Mouse (Mus musculus) lung, embryonic 14.5 days (tissue): ENCODE measurements around the gene H2afy. TPM values are rescaled to one million over a fixed set of nuclear protein-coding genes. Genes with fewer than 3 reads are reported as not detected.

Source experiments
- ATAC-seq: fragments of 200-750 bp; cut with Nextera tagmentation; 2 replicates; pipeline ENCODE4 v1.8.0; 2017; ENCODE audit warnings: mild to moderate bottlenecking, moderate TSS enrichment, moderate library complexity; ENCODE audit not compliant: insufficient read depth
- DNase-seq: peaks from one replicate; pipeline ENCODE4 v3.0.0-alpha.2; 2015
- H3K27ac ChIP-seq: fragments of 300-500 bp; sonication (generic); 2 replicates; pipeline ENCODE4 v1.5.1; 2014; ENCODE audit warnings: low read depth, mild to moderate bottlenecking, moderate library complexity
- H3K27me3 ChIP-seq: fragments of 300-500 bp; sonication (generic); 2 replicates; pipeline ENCODE4 v1.6.1; 2014; ENCODE audit warnings: low read length, control low read depth; ENCODE audit not compliant: insufficient read depth
- H3K36me3 ChIP-seq: fragments of 300-500 bp; sonication (generic); 2 replicates; pipeline ENCODE4 v1.6.1; 2014; ENCODE audit warnings: control low read depth; ENCODE audit not compliant: insufficient read depth
- H3K4me1 ChIP-seq: fragments of 300-500 bp; sonication (generic); 2 replicates; pipeline ENCODE4 v1.6.1; 2014; ENCODE audit warnings: antibody characterized with exemption, control low read depth; ENCODE audit not compliant: insufficient read depth
- H3K4me2 ChIP-seq: fragments of 300-500 bp; sonication (generic); 2 replicates; pipeline ENCODE4 v1.6.1; 2014; ENCODE audit warnings: mild to moderate bottlenecking
- H3K4me3 ChIP-seq: fragments of 300-500 bp; sonication (generic); 2 replicates; pipeline ENCODE4 v1.5.1; 2014; ENCODE audit warnings: low read depth, low read length
- H3K9ac ChIP-seq: fragments of 300-500 bp; sonication (generic); 2 replicates; pipeline ENCODE4 v1.6.1; 2014
- H3K9me3 ChIP-seq: fragments of 300-500 bp; sonication (generic); 2 replicates; pipeline ENCODE4 v1.6.1; 2016; ENCODE audit warnings: low read depth, low read length, control low read depth
- CTCF ChIP-seq: IDR thresholded peaks from 2 replicates; pipeline ENCODE4 v1.5.1; 2016; ENCODE audit warnings: antibody characterized with exemption, low read depth
- WGBS: fragments of 180-500 bp; shearing (Covaris S2); extraction: QIAGEN DNeasy Blood & Tissue Kit; methylation state at CpG from one replicate; pipeline ENCODE4 v1.1.7; 2014; 5-methylcytosine and 5-hydroxymethylcytosine counted together
- polyA plus RNA-seq: library from polyadenylated mRNA; unstranded; fragments of >200 nt; fragmentation: Nextera tagmentation; extraction: Ambion mirVana; gene quantifications from 2 replicates; pipeline ENCODE4 v1.2.1, GENCODE M21; 2014

H2afy gene
- polyA plus RNA-seq, 1 experiment from 2014 or later: 377 TPM

DNA sequence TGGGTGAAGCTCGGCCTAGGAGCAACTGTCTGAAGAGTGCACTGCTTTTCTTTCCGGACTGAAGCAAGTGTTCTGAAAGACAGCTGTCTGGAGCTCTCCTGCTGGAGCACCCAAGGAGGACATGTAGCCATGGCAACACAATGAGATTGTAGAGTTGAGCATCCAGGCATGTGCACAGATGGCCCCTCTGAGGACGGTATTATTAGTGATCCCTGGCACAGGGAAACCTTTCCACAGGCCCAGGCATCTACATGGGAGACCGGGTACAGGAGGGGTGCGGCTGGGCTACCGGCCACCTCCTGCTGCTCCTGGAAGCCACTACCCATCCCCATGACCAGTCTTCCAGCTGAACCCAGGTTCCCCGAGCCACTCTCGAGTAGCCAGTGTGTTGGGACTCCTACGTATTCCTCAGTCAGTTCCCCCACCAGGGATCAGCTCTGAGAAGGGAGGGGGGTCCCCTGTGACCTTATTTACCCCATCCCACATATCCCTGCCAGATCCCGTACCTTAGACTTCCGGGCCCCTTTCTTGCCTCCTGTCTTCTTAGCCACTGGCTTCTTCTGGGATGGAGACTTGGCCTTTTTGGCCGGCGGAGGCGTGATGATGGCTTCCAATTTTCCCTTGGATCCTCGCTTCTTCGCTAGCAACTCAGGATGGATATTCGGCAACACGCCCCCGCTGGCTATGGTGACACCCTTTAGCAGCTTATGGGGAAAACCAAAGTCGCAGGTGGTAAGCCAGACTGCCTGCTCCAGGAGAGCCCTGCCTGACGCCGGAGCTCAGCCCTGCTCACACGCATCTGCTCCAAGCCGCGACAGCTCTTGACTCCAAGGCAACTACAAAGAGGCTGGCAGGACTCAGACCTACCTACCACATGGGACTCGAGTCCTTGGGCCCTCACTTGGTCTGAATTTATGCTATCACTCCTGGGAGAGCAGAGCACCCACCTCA, 32.1 kb downstream of the H2afy start:
- peaks cover 48% of the 10 kb centered on the region for H3K36me3 ChIP-seq
- no peak overlapping the region for H3K27ac ChIP-seq
- no peaks in the 10 kb centered on the region for H3K27me3 ChIP-seq
- no peaks in the 10 kb centered on the region for H3K9me3 ChIP-seq
- no peak for ATAC-seq
- 91% methylated on average over 26 of the region's 26 CpGs for whole genome bisulfite sequencing
- no peak overlapping the region for H3K4me2 ChIP-seq
- no peak for DNase-seq
- H3K4me3 ChIP-seq: no peak overlapping the region
- no peak for TF ChIP-seq CTCF
- H3K4me1 ChIP-seq: no peaks in the 10 kb centered on the region
- H3K9ac ChIP-seq: no peak overlapping the region

DNA sequence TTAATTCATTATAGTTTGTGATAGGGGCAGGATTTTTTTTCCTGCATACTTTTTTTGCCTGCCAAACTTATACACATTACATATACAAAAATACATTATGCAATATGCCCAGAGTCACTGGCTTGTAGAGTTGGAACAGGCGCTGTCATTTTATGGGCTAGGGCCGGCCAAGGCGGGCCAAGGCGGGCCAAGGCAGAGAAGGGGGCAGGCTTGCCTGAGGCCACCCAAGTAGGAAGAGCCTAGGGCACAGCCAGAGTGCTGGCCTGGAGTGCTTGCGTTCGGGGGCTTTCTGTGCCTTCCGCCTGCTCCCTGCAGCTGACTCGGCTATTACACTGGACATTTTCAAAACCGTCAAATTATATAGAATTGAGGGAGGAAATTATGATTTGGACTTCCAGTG, 34.0 kb downstream of the H2afy start:
- H3K4me1 ChIP-seq: no peaks in the 10 kb centered on the region
- no peak overlapping the region for H3K9ac ChIP-seq
- TF ChIP-seq CTCF: no peak
- 59% methylated on average over 9 of the region's 9 CpGs for WGBS
- H3K27me3 ChIP-seq: no peaks in the 10 kb centered on the region
- peak overlapping the region; percentile 6 for H3K27ac ChIP-seq
- ATAC-seq (peak; percentile 95), DNase-seq (peak; percentile 84)
- H3K4me3 ChIP-seq: no peak overlapping the region
- no peaks in the 10 kb centered on the region for H3K9me3 ChIP-seq
- no peak overlapping the region for H3K4me2 ChIP-seq
- peaks cover 58% of the 10 kb centered on the region for H3K36me3 ChIP-seq

DNA sequence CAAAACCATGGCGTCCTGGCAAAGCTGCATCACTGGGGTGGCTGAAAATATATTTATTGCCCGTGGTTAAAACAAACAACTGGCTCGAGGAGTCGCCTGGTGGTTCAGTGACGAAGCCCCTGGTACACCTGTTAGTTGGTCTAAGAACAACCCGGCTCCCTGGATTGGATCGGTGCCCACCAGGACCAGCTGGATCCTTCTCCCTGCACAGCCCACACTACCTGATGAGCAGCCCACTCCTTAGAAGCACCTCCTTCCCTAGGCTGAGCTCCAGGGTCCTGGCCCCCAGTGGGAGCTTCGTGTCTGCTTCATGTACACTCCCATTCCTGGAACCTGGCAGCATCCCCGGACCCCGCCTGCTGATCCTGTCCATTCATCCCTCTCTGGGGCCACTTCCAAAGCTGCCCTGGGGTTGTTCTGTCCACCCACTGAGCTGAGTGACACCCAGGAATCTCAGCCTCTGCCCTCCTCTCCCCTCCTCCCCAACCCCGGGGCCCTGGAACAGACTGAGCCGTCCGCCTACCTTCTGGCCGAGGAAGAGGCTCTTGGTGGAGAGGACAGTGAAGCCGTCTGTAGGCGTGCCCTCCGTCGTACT, 40.5 kb downstream of the H2afy start:
- no peaks in the 10 kb centered on the region for H3K27me3 ChIP-seq
- H3K9ac ChIP-seq: no peak overlapping the region
- H3K4me1 ChIP-seq: no peaks in the 10 kb centered on the region
- no peak overlapping the region for H3K4me2 ChIP-seq
- WGBS: 84% methylated on average over 18 of the region's 18 CpGs
- TF ChIP-seq CTCF: no peak
- peaks cover 67% of the 10 kb centered on the region for H3K36me3 ChIP-seq
- no peak for DNase-seq
- no peaks in the 10 kb centered on the region for H3K9me3 ChIP-seq
- H3K27ac ChIP-seq: no peak overlapping the region
- ATAC-seq: no peak
- H3K4me3 ChIP-seq: no peak overlapping the region

DNA sequence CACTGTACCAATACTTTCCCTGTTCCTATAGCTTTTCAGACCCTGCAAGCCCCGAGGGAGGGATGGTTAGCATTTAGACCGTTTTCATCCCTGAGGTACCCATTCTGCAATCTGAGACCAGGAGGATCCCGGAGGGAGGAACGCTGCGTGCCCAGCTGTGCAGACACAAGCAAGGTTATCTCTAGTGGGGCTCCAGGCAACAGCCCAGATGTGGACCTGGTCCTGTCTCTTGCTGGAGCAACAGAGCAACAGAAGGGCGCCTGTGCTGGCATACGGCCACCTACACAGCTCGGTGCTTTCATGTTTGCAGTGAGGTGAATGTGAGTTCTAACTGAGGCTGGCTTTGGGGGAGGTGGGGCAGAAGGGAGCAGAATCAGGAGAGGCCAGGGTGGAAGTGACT, 41.6 kb downstream of the H2afy start:
- WGBS: 69% methylated on average over 8 of the region's 8 CpGs
- Histone ChIP-seq H3K4me2 (no peak overlapping the region), H3K4me3 (no peak overlapping the region), H3K9me3 (no peaks in the 10 kb centered on the region), H3K4me1 (no peaks in the 10 kb centered on the region), H3K9ac (no peak overlapping the region), H3K27me3 (no peaks in the 10 kb centered on the region), H3K27ac (no peak overlapping the region), H3K36me3 (peaks cover 67% of the 10 kb centered on the region)
- ATAC-seq (no peak), DNase-seq (no peak)
- TF ChIP-seq CTCF: no peak

DNA sequence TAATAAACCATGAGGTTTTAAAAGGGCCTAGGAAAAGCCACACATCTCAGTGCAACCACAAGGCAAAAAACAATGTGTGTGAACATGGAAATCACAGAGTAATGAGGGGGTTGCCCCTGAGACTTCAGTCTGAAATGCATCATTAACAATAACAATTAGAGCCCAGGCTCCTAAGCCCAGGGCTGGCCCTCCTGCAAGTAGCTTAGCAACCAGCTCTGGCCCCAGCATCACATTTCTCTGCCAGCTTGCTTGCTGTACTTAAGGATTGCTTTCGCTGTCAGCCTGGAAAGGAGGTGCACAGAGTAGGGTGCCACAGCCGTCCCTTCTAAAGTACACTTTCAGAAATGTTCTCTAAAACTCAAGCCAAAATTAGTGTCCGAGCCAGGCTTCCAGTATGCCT, 42.5 kb downstream of the H2afy start:
- 87% methylated on average over 3 of the region's 3 CpGs for WGBS
- Histone ChIP-seq H3K4me2 (no peak overlapping the region), H3K27ac (no peak overlapping the region), H3K4me3 (no peak overlapping the region), H3K27me3 (no peaks in the 10 kb centered on the region), H3K9ac (no peak overlapping the region), H3K9me3 (no peaks in the 10 kb centered on the region), H3K4me1 (no peaks in the 10 kb centered on the region), H3K36me3 (peaks cover 74% of the 10 kb centered on the region)
- no peak for ATAC-seq
- no peak for DNase-seq
- TF ChIP-seq CTCF: no peak

DNA sequence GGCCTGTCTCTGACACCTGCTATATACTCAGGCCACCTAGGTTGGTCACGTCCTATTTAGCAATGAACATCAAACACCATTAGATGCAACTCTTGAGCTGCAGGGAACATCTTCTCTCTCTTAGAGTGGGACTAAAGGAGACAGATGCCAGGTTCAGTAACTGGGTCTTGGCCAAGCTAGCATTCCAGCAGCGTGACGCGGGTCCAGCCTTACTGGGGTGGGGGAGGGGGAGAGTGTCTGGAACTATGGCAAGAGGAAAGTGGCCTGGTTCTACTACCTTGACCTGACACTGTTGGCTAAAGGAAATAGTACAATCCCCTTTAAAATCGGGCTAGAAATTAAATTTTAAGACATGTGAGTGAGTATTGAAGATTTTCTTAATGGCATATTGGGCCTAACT, 43.6 kb downstream of the H2afy start:
- H3K36me3 ChIP-seq: peaks cover 75% of the 10 kb centered on the region
- no peak overlapping the region for H3K9ac ChIP-seq
- no peaks in the 10 kb centered on the region for H3K4me1 ChIP-seq
- 64% methylated on average over 5 of the region's 5 CpGs for WGBS
- H3K27me3 ChIP-seq: no peaks in the 10 kb centered on the region
- no peak for ATAC-seq
- H3K4me2 ChIP-seq: no peak overlapping the region
- peak; percentile 42 for DNase-seq
- no peaks in the 10 kb centered on the region for H3K9me3 ChIP-seq
- H3K27ac ChIP-seq: no peak overlapping the region
- H3K4me3 ChIP-seq: no peak overlapping the region
- no peak for TF ChIP-seq CTCF

DNA sequence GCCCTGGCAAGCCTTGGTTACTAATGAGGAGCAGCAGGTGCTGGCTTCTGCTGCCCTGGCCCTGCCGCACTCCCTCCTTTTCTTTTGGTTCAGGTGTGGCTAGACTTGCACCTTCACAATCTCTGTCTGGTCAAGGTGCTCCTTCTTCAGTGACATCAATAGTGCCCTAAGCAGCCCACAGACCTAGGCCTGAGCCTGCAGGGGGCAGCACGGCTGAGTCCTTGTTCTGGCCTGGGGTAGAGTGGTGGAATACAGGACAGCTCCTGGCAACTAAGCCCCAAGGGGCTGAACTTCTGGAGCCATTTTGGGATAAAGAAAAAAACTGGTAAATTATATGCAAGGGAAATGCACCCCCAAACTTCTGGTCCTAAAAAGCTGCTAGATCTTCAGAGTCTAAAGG, 45.6 kb downstream of the H2afy start:
- Histone ChIP-seq H3K4me2 (no peak overlapping the region), H3K36me3 (peaks cover 74% of the 10 kb centered on the region), H3K4me3 (no peak overlapping the region), H3K27ac (no peak overlapping the region), H3K9me3 (no peaks in the 10 kb centered on the region), H3K4me1 (no peaks in the 10 kb centered on the region), H3K27me3 (no peaks in the 10 kb centered on the region), H3K9ac (no peak overlapping the region)
- 80% methylated on average over 2 of the region's 2 CpGs for WGBS
- DNase-seq (no peak), ATAC-seq (no peak)
- peak; percentile 46 for TF ChIP-seq CTCF
